Mouse (Mus musculus) lung, adult 2 months (tissue): Measurements from ENCODE around the gene Ccdc60.

Experiments used
- CTCF ChIP-seq: fragments of 200-500 bp; IDR thresholded peaks from 2 replicates; pipeline ENCODE4 v1.5.1; 2011; ENCODE audit warnings: mild to moderate bottlenecking, low read length, control low read depth; ENCODE audit not compliant: insufficient read depth
- POLR2A ChIP-seq: fragments of 200-500 bp; IDR thresholded peaks from 2 replicates; pipeline ENCODE4 v1.6.1; 2011; ENCODE audit warnings: low read depth, mild to moderate bottlenecking, control low read depth, low read length, borderline replicate concordance; ENCODE audit errors: extremely low read depth

DNA sequence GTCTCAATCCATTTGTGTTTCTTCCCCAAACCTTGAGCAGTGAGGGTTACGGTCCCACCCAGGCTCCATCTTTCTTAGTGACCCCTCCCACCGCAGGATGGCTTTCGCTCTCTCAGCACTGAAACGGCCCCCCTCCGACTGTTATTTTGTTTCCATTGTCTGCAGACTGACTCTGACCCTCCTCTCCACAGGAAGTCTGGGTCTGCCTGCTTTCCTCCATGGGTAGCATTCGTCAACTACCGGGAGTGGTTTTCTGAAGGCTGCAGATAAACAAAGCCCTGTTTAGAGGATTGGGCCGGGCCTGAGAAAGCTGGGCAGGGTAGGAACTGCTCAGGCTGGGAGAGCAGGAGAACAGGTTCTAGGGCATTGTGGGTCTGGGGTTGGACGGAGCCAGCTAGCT, 1.1 kb upstream of the Ccdc60 start:
- no peak for TF ChIP-seq POLR2A
- TF ChIP-seq CTCF: no peak
